Mouse (Mus musculus): Measurements from ENCODE around the gene Ciita.

Ciita gene

DNA sequence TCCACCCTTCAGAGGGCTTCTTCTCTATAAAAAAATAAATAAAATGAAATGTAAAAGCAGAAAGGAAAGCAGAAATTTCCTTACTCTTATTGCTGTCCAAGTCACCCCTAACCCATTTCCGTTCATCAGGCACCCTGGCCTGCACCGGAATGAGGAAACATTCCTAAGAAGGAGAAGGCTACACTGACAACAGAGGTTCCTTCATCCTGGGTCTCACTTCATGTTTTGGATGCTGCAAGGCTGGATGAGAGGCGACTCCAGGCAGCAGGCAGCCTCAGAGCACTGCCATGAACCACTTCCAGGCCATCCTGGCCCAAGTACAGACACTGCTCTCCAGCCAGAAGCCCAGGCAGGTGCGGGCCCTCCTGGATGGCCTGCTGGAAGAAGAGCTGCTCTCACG lies at the start of gene Ciita:
Gene Ciita (plus strand): TSS at position 203 of the 400 bp plus-strand sequence.
- DNase-seq (ENCODE audit: low read depth, low spot score): no peak

DNA sequence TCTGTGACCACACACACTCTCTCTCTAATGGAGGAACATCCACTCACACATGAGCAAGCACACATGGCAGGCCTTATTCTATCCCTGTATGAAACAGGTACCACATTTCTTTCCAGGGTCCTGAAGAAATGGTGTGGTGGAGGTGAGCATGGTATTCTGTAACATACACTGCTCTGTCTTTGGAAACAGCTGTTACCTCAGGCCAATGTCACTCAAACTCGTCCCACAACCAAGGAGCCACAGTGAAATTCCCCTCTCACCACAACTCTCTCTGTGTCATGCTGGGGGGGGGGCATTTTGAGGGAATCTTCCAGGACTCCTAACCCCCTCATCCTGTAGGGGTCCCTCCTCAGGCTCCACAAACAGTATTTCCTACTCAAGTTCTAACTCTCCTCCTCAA lies 47.9 kb upstream of the Ciita start:
- no peak for DNase-seq (ENCODE audit: low read depth, low spot score)

DNA sequence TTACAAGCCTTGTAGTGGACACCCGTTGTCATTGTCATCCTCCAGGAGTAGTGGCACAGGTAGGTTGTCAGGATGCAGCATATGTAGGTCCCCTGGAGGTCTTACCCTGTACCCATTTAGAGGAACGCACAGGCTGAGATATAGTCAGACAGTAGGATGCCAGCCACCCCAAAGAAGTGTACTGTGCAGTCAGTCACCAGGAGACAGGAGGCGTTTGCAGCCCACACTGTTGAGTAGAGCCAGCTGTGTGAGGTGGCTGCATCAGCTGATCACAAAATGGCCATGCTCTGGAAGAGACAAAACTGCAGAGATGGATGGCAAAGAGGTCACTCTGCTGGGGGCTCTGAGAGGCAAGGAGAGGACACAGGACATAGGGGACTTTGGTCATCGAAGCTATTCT lies 47.5 kb upstream of the Ciita start:
- no peak for DNase-seq (ENCODE audit: low read depth, low spot score)

DNA sequence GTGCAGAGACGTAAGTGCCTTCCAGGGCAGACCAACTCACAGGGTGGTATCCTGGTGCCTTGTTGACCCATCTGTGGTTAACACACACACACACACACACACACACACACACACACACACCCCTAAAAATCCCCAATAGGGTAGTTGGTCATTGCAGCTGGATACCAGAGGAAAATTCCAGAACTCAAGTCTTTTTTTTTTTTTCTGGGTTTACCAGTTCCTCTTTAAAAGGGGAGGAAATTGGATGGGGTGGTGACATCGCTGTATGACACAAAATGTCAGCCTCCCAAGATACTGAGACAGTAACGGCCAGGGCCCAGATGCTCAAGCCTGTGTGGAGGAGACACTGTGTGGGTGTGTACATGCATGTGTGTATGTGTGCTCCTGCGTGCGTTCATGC lies 46.5 kb upstream of the Ciita start:
- no peak for DNase-seq (ENCODE audit: low read depth, low spot score)

DNA sequence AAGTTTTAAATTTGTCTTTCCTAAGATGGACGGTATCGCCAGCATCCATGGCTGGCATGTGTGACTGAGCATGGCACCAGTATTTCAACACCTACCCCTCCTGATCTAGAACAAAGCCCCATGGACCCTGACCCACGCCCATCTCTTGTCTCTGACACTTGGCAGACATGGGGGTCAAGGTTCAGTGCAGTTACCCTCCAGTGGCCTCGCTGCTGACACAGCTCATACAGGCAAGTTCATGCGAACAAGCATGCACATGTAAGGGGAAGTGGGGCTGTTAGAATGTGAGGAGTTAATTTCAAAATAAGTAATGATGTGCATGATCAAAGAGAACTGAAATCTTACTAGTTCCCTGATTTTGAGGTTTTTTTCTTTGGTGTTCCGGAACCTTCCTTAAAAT lies 43.7 kb upstream of the Ciita start:
- no peak for DNase-seq (ENCODE audit: low read depth, low spot score)

DNA sequence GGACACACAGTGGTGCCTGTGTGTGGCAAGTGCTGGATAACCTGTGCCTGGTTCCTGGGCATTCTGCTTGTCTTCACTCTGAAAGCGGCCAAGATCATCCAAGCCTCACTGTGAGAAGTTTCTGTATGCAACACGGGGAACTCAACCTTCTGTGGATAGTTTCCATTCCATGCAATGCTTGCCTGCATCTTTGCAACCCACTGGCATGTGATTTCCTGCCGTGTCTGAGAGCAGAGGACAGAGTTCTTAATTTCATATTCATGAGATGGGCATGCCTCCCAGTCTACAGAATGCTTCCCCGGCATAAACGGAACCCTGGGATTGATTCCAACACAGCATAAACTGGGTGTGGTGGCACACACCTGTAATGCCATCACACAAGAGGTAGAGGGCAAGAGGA lies 41.8 kb upstream of the Ciita start:
- no peak for DNase-seq (ENCODE audit: low read depth, low spot score)

DNA sequence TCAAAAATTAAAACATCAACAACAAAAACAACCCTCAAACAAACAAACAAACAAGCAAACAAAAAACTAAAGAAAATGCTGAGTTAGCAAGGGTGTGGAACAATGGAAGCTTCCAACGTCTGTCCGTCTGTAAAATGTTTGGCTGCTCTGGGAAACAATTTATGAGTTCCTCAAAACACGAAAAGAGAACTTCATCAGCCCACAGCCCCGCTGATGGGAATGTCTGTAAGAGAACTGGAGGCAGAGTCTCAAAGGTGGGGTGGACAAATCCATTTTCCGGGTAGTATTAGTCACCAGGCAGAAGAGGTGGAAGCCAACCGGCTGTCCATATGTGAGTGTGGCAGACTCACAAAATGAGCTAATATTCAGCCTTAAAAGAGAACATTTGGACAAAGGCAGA lies 38.5 kb upstream of the Ciita start:
- DNase-seq (ENCODE audit: low read depth, low spot score): no peak

DNA sequence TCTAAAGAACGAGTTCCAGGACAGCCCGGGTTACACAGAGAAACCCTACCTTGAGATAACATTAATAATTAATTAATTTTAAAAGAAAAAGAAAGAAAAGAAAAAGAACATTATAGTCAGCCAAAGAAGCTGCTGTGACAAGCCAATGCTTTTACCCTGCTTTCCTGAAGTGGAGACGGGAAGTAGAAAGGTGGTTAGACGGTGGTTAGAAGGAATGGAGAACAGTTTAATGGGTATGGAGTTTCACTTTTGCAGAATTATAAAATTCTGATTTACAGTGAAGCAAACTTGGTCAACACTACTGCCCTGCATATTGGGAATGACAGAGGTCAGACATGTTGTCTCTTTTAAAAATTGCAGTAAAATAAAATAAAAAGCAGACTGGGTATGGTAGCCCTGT lies 38.1 kb upstream of the Ciita start:
- no peak for DNase-seq (ENCODE audit: low read depth, low spot score)

DNA sequence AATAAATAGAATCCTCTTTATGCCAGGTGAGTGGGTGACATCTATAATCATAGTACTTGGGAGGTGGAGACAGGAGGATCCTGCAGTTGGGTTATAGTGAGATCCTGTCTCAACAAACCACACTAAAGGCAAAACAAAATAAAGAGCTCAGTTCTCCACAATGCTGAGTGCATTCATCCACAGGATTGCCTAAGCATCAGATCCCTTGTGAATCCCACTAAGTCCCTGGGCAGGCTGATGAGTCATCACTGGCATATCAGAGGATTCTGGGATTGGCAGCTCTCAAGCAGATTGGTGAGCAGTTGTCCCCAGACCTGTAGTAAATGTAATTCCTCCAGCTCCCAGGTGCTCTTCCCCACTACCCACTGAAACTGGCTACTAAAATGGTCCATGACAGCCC lies 36.1 kb upstream of the Ciita start:
- DNase-seq (ENCODE audit: low read depth, low spot score): no peak

DNA sequence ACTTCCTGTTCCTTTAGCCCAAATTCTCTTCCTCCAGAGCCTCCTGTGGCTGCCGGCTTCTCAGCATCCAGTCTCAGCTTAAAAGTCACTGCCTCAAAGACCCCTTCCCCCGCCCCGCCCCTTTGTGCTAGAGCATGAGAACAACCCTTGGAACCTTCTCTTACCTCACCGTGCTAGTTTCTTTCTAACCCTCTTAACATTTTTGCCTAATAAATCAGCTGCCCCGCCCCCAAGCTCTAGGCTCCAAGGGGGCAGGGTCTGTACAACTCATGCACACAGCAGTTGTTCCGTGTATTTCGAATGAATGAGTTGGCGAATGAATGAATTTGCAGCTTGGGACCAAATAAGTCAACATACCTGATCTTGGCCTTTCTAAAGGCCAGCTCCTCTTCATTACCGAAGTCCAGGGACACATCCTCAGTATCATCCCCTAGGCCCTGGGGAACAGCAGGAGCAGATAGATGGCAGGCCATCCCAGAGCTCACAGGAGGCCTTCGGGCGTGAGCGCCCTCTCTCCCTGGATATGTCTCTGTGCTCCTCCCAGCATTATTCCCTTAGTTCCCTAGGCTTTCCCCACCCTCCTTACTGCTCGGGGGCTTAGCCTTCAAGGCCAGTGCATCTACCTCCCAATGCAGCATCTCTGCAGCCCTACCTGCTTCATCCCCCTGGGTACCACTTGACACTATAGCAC lies 33.1 kb upstream of the Ciita start:
- no peak for DNase-seq (ENCODE audit: low read depth, low spot score)

DNA sequence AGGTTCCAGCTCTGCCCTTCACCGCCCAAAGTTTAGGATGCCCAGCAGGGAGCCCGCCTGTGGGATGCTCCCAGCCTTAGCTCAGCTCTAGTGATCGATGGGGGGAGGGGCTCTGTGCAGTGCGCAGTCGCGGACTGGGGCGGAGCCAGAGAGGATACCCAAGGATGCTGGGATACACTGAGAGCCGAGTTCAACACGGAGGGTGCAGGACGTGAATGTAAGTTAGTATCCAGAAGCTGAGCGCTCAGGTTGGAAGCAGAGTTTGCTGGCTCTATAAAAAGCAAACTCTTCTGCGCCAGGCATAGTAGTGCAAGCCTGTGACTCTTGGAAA lies 32.6 kb upstream of the Ciita start, which contains the start of gene Tvp23a:
Gene Tvp23a (minus strand): TSS at position 99 of the 331 bp plus-strand sequence.
- DNase-seq (ENCODE audit: low read depth, low spot score): no peak

DNA sequence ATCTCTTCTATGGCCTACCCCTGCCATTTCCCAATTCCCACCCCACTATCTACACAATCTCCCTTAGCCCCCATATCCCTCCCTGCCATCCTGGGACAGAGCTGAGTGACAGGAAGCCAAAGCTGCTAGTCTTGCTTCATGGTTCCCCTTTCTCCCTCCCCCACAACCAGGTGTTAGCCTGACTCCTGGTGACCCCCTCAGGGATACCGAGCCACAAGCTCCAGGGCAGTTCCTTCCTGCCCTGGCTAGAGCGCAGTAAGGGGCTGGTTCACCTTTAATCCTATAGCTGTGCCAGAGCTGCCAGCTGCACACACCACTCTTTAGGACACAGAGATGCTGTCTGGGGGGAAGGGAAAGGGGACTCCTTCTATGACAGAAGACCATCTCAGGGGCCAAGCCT lies 32.1 kb upstream of the Ciita start:
- DNase-seq (ENCODE audit: low read depth, low spot score): no peak

DNA sequence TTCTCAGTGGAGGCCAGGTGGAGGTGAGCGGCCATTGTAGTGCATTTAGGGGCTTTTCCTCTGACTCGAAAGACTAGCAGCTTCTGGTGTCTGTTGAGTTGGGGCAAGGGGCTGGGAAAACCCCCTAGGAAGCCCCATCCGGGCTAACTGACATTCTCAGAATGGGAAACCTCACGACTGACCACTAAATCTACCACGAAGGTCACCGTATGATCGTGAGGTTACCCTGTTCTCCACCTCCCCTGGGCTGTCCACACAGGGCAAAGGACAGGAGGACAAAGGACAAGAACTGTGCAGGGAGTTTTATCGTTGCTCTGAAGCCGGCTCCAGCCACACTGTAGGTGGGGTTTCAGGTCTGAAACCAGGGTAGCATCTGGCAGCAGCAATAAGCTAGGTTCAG lies 30.9 kb upstream of the Ciita start:
- no peak for DNase-seq (ENCODE audit: low read depth, low spot score)

DNA sequence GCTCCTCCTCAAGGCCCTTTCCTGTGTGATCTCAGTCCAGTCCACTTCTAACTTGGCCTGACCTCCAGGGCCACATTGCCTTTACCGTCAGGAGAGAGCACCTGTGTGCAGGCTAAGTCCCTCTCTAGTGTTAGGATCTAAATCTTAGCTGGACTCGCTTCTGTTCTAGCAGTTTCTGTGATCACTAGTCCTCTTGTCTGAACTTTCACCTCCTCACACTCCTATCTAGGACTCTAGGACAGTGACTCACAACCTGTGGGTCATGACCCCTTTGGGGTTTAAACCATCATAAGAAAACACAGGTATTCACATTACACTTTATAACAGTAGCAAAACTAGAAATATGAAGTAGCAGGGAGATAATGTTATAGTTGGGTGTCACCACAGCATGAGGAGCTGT lies 28.0 kb upstream of the Ciita start:
- DNase-seq (ENCODE audit: low read depth, low spot score): no peak

DNA sequence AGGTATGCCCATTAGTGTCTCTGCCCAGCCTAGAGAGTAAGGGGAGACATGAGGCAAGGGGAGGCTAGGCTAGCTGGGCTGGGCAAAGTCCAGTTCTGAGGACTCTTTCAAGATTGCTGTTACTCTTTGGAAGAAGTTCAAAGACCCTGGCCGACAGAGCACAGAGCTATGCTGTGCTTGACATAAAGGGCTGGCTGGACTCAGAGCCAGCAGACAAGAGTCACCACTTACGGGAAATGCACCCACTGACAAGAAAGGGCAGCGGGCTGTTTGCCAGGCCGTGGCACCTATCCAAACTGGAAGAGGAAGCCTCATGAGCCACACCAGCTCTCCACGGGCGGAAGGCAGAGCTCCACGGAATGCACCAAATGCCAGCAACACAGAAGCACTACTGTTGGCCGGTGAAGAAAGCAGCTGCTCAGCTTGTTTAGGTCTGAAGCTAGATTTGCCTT lies 27.4 kb upstream of the Ciita start:
- no peak for DNase-seq (ENCODE audit: low read depth, low spot score)

DNA sequence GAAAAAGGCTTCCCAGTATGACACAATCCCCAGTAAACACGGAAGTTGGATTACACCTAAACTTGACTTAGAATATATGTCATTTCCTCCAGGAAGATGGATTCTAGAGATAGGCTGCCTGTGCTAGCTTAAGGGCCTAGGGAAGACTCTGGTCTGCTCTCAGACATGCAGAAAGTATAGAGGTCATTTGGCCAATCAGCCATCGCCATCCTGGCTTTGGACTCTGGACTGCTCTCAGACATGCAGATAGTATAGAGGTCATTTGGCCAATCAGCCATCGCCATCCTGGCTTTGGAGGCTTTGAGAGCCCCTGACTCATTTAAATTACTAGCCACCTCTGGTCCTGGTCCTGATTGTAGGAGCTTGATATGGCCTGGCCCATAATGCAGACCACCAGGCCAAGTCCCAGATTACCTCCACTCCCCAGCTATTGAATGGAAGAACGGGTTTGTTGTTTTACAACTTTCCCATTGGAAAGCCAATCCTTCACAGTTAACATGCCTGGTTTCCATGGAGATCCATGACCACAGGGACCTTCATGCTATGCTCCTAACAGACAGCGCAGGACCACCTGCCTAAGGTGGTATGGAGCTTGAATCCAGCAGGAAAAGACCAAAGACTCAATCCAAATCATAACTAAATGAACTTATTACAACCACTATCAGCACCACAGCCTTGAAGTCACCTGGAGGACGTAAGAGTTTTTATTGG lies 25.8 kb upstream of the Ciita start:
- no peak for DNase-seq (ENCODE audit: low read depth, low spot score)

DNA sequence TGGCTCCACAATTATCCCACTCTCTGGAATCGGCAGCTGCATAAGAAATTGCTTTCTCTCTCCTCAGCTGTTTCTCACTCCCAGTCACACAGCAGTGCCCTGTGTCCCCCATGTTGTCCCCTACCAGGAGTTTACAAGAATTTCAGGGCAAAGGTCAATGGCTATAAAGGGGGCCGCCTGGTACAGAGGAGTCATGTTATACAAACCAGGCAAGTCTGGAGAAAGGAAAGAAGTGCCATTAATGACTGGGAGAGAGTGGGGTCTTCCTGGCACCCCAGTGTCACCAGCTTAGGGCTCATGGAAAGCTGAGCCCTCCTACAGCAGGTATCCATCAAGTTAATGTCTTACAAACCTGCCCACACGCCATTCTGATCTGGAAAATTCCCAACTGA lies 25.3 kb upstream of the Ciita start:
- DNase-seq (ENCODE audit: low read depth, low spot score): no peak

DNA sequence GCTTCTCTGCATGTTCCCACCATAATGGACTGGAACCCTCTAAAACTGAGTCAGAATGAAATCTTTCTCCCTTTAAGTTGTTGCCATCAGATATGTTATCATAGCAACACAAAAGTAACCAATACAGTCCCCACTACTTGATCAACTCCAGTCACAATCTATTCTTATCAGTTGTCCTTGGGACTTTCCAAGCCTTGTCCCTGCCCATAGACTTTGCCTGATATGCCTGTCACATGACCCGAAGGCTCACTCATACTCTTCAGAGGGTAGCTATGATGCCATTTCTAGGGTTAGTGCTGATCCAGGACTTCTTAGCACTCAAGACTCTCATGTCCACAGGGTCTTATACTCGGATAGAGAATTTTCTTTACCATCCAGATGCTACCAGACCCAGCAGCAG lies 19.7 kb upstream of the Ciita start:
- DNase-seq (ENCODE audit: low read depth, low spot score): no peak

DNA sequence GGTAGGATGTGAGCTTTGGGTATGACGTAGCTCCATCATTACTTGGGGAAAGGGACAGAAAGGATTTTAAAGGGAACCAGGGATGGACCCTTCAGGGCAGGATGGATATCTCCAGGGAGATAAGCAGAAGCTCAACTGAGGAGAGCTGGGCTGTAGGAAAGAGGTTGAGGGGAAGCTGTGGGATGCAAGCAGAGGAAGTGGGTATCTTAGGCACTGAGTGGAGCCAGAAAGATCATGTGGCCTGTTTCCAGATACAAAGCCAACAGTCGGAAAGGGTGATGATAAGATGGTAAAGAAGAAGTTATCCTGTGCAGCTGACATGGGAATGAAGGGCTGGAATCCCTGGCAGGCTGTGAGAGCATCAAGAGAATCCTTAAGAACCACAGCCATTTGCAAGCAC lies 18.7 kb upstream of the Ciita start:
- DNase-seq (ENCODE audit: low read depth, low spot score): no peak

DNA sequence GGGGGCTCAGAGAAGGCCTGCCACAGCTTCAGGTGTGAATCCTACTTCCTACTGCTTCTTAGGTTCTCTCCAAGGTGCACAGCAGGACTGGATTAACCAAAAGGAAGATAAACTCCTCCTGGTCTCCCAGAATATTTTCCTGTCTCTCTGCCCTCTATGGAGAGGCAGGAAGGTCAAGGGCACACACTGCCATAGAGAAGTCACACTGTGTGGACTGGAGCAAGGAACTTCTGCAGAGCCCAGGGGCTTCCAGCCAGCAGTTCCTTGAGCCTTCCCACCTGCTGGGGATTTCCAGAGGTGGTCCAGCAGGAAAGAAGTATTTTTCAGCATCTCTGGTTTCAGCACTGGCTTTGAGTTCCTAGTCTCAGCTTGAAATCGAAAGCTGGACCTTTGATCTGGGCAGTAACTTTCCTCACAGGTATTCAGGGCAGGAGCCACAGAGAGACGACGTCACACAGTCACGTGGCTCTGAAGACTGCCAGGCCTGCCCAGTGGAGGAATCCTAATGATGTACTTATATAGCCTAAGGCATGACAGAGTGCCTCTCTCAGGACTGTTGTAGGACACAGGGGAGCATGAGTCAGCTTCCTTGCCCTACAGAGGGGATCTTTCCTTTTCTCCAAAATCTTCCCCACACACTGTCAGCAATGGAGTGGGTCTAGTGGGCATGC lies 14.7 kb upstream of the Ciita start:
- DNase-seq (ENCODE audit: low read depth, low spot score): no peak

DNA sequence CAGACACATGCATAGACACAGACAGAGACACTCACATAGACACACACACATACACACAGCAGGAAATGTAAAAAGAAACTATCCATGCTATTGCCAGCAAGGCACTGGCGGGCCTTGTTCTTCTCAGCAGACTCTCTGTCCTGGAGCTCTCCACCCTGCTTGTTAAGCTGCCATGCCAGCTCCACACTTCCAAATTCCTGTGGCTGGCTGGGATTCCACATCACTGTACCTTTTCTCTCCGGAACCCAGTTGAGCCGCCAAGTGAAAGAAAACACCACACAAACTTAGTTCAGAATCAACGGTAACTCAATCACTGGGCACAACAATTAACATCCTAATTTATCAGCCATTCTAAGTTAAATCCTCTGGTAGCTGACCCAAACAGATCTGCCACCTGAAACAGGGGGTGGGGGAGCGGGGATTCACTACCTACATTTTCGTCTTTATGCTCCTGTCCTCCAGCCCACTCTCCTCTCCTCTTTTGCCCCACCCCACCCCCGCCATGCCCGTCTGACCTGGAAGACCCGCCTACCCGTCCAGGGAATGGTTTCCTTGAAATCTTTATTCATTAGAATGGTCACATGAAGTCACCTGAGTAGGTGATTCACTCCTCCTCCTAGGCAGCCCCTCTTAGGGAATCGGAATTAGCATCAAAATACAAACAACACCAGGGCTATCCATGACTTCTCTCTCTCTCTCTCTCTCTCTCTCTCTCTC lies 12.3 kb upstream of the Ciita start:
- no peak for DNase-seq (ENCODE audit: low read depth, low spot score)

DNA sequence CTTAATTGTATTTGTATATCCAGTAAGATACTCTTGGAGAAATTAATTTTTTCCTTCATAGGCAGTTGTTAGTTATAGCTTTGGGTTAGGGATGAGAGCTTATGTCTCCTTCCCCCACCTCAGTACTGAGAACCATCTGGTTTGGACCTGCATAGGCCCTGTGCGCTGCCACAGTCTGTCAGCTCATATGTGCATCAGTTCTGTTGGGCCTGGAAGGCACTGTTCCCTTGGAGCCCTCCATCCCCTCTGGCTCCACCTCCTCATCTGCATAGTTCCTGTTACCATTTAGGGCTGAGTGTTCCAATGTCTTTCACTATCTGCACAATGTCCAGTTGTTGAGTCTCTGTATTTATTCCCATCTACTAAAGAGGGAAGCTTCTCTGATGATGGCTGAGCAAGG lies 11.7 kb upstream of the Ciita start:
- no peak for DNase-seq (ENCODE audit: low read depth, low spot score)

All from CD4-positive helper T cell, adult 2 months (primary cell).